Mouse (Mus musculus) hindbrain, embryonic 11.5 days (tissue): ENCODE results near the gene Hsdl2. TPM values are rescaled to one million over a fixed set of nuclear protein-coding genes. Genes with fewer than 3 reads are reported as not detected.

Experiments used
- ATAC-seq: fragments of 200-750 bp; cut with Nextera tagmentation; 2 replicates; pipeline ENCODE4 v1.8.0; 2017; ENCODE audit warnings: mild to moderate bottlenecking, moderate TSS enrichment, moderate library complexity; ENCODE audit not compliant: low FRiP score
- DNase-seq: peaks from one replicate; pipeline ENCODE4 v3.0.0-alpha.2; 2015; ENCODE audit warnings: low spot score
- H3K27ac ChIP-seq: fragments of 300-500 bp; sonication (generic); 2 replicates; pipeline ENCODE4 v1.5.1; 2014; ENCODE audit warnings: mild to moderate bottlenecking, low read depth, low read length
- H3K27me3 ChIP-seq: fragments of 300-500 bp; sonication (generic); 2 replicates; pipeline ENCODE4 v1.6.1; 2014; ENCODE audit warnings: mild to moderate bottlenecking, low read length, moderate library complexity, mixed read lengths; ENCODE audit not compliant: control insufficient read depth, insufficient read depth
- H3K36me3 ChIP-seq: fragments of 300-500 bp; sonication (generic); 2 replicates; pipeline ENCODE4 v1.6.1; 2014; ENCODE audit warnings: mild to moderate bottlenecking, low read length, moderate library complexity, mixed read lengths; ENCODE audit not compliant: control insufficient read depth, insufficient read depth
- H3K4me1 ChIP-seq: fragments of 300-500 bp; sonication (generic); replicated peaks from 2 replicates; pipeline ENCODE4 v1.6.1; 2014; ENCODE audit warnings: low read length, mixed read lengths; ENCODE audit not compliant: control insufficient read depth, insufficient read depth
- H3K4me2 ChIP-seq: fragments of 300-500 bp; sonication (generic); replicated peaks from 2 replicates; pipeline ENCODE4 v1.6.1; 2014; ENCODE audit warnings: mild to moderate bottlenecking, low read depth, low read length
- H3K4me3 ChIP-seq: fragments of 300-500 bp; sonication (generic); 2 replicates; pipeline ENCODE4 v1.5.1; 2014; ENCODE audit warnings: low read depth, low read length
- H3K9ac ChIP-seq: fragments of 300-500 bp; sonication (generic); 2 replicates; pipeline ENCODE4 v1.6.1; 2014; ENCODE audit warnings: low read depth, low read length
- H3K9me3 ChIP-seq: fragments of 300-500 bp; sonication (generic); 2 replicates; pipeline ENCODE4 v1.6.1; 2016; ENCODE audit warnings: low read length; ENCODE audit not compliant: control insufficient read depth
- WGBS: fragments of 180-500 bp; shearing (Covaris S2); extraction: QIAGEN DNeasy Blood & Tissue Kit; methylation state at CpG from one replicate; pipeline ENCODE4 v1.1.7; 2014; 5-methylcytosine and 5-hydroxymethylcytosine counted together
- polyA plus RNA-seq: library from polyadenylated mRNA; unstranded; fragments of >200 nt; fragmentation: Nextera tagmentation; extraction: Ambion mirVana; gene quantifications from 2 replicates; pipeline ENCODE4 v1.2.1, GENCODE M21; 2014

The Hsdl2 gene
- 39.4 and 42.0 TPM in 2 replicates for polyA plus RNA-seq

- DNase-seq, result peak; percentile 100
- peak; percentile 97 for ATAC-seq
- H3K4me3 ChIP-seq, result peak within 1 kb of the TSS; percentile 63
- peak within 1 kb of the TSS; percentile 85 for H3K4me2 ChIP-seq
- under 1% methylated on average over 61 of the region's 61 CpGs for WGBS
- no peaks in the 10 kb centered on the region for H3K9me3 ChIP-seq
- H3K27ac ChIP-seq, result peak within 1 kb of the TSS; percentile 82
- H3K27me3 ChIP-seq, result no peaks in the 10 kb centered on the region
- no peaks in the 10 kb centered on the region for H3K36me3 ChIP-seq
- no peaks in the 10 kb centered on the region for H3K4me1 ChIP-seq
- H3K9ac ChIP-seq, result peak within 1 kb of the TSS; percentile 64
Measured at GRCm38 (mm10) chr4:59581314-59582185, at the start of gene Hsdl2. Hsdl2 (plus strand) TSS chr4:59581563.

GRCm38 (mm10) chr4:59533268-59533667 is 48.1 kb upstream of the Hsdl2 start:
- DNase-seq (no peak), ATAC-seq (no peak)
- Histone ChIP-seq H3K9ac (no peak overlapping the region), H3K27ac (no peak overlapping the region), H3K9me3 (no peaks in the 10 kb centered on the region), H3K4me1 (no peaks in the 10 kb centered on the region), H3K36me3 (no peaks in the 10 kb centered on the region), H3K27me3 (no peaks in the 10 kb centered on the region), H3K4me3 (no peak overlapping the region), H3K4me2 (no peak overlapping the region)
- 94% methylated on average over 2 of the region's 2 CpGs for WGBS

- Histone ChIP-seq H3K9ac (no peak overlapping the region), H3K27me3 (no peaks in the 10 kb centered on the region), H3K9me3 (no peaks in the 10 kb centered on the region), H3K36me3 (no peaks in the 10 kb centered on the region), H3K4me2 (no peak overlapping the region), H3K4me1 (no peaks in the 10 kb centered on the region), H3K27ac (no peak overlapping the region), H3K4me3 (no peak overlapping the region)
- ATAC-seq (no peak), DNase-seq (no peak)
Measured at GRCm38 (mm10) chr4:59535624-59536023, 45.7 kb upstream of the Hsdl2 start.

GRCm38 (mm10) chr4:59536281-59536680 is 45.1 kb upstream of the Hsdl2 start:
- no peaks in the 10 kb centered on the region for H3K27me3 ChIP-seq
- H3K36me3 ChIP-seq, result no peaks in the 10 kb centered on the region
- no peaks in the 10 kb centered on the region for H3K4me1 ChIP-seq
- DNase-seq (no peak), ATAC-seq (no peak)
- H3K27ac ChIP-seq, result no peak overlapping the region
- H3K9ac ChIP-seq, result no peak overlapping the region
- no peak overlapping the region for H3K4me3 ChIP-seq
- no peak overlapping the region for H3K4me2 ChIP-seq
- WGBS, result 91% methylated on average over 1 of the region's 1 CpGs
- no peaks in the 10 kb centered on the region for H3K9me3 ChIP-seq

GRCm38 (mm10) chr4:59543006-59543405 is 38.4 kb upstream of the Hsdl2 start:
- no peak overlapping the region for H3K27ac ChIP-seq
- DNase-seq, result no peak
- no peak overlapping the region for H3K4me3 ChIP-seq
- no peaks in the 10 kb centered on the region for H3K4me1 ChIP-seq
- H3K27me3 ChIP-seq, result no peaks in the 10 kb centered on the region
- no peak for ATAC-seq
- H3K36me3 ChIP-seq, result no peaks in the 10 kb centered on the region
- H3K9ac ChIP-seq, result no peak overlapping the region
- H3K9me3 ChIP-seq, result no peaks in the 10 kb centered on the region
- no peak overlapping the region for H3K4me2 ChIP-seq

- Histone ChIP-seq H3K9me3 (no peaks in the 10 kb centered on the region), H3K4me1 (no peaks in the 10 kb centered on the region), H3K27ac (no peak overlapping the region), H3K9ac (no peak overlapping the region), H3K4me2 (no peak overlapping the region), H3K4me3 (no peak overlapping the region), H3K36me3 (no peaks in the 10 kb centered on the region), H3K27me3 (no peaks in the 10 kb centered on the region)
- ATAC-seq (no peak), DNase-seq (no peak)
- WGBS, result 86% methylated on average over 2 of the region's 2 CpGs
Measured at GRCm38 (mm10) chr4:59544654-59545053, 36.7 kb upstream of the Hsdl2 start.

GRCm38 (mm10) chr4:59546285-59547071 is 34.9 kb upstream of the Hsdl2 start:
- DNase-seq, result no peak
- H3K4me2 ChIP-seq, result no peak overlapping the region
- WGBS, result 73% methylated on average over 7 of the region's 7 CpGs

GRCm38 (mm10) chr4:59547136-59547889 is 34.0 kb upstream of the Hsdl2 start:
- Histone ChIP-seq H3K4me1 (no peaks in the 10 kb centered on the region), H3K4me2 (peak overlapping the region; percentile 66; the same call in 1 of the 2 replicates), H3K27ac (no peak overlapping the region), H3K4me3 (peak overlapping the region; percentile 84), H3K9ac (no peak overlapping the region), H3K27me3 (no peaks in the 10 kb centered on the region), H3K36me3 (no peaks in the 10 kb centered on the region), H3K9me3 (no peaks in the 10 kb centered on the region)
- DNase-seq (peak; percentile 40), ATAC-seq (no peak)
- WGBS, result 30% methylated on average over 11 of the region's 11 CpGs

More at GRCm38 (mm10) chr4:59546285-59547071, 34.9 kb upstream of the Hsdl2 start:
- no peak for ATAC-seq
- no peaks in the 10 kb centered on the region for H3K36me3 ChIP-seq
- no peaks in the 10 kb centered on the region for H3K4me1 ChIP-seq
- H3K9me3 ChIP-seq, result no peaks in the 10 kb centered on the region
- no peak overlapping the region for H3K27ac ChIP-seq
- no peak overlapping the region for H3K9ac ChIP-seq
- H3K4me3 ChIP-seq, result no peak overlapping the region
- no peaks in the 10 kb centered on the region for H3K27me3 ChIP-seq
